Mouse (Mus musculus): ENCODE results near the gene Spc24.
"Not testable (repeated sequence)": the region's sequence is repeated elsewhere in the genome, so short reads cannot be mapped to it uniquely, and the experiment has no call there.

Gene Spc24

GRCm38 (mm10) chr9:21760155-21761088, at the start of gene Spc24:
Spc24 (minus strand) TSS chr9:21760303.
- DNase-seq = peak; percentile 96

GRCm38 (mm10) chr9:21808561-21808960, 48.5 kb upstream of the Spc24 start:
- DNase-seq = peak; percentile 63

GRCm38 (mm10) chr9:21806976-21807375, 46.9 kb upstream of the Spc24 start:
- DNase-seq = no peak

- DNase-seq = no peak
These were observed 46.3 kb upstream of the Spc24 start for GRCm38 (mm10) chr9:21806363-21806762.

GRCm38 (mm10) chr9:21803986-21804644, 44.0 kb upstream of the Spc24 start:
- DNase-seq = peak; percentile 91

- DNase-seq = no peak
These were observed 41.5 kb upstream of the Spc24 start for GRCm38 (mm10) chr9:21801591-21801990.

GRCm38 (mm10) chr9:21801121-21801520, 41.0 kb upstream of the Spc24 start:
- no peak for DNase-seq

- DNase-seq = no peak
These were observed 38.9 kb upstream of the Spc24 start for GRCm38 (mm10) chr9:21799010-21799350.

GRCm38 (mm10) chr9:21798345-21799009, 38.4 kb upstream of the Spc24 start, which contains the start of gene Kank2:
Kank2 (minus strand) TSS chr9:21798744.
- peak; percentile 94 for DNase-seq

GRCm38 (mm10) chr9:21797921-21798344, 37.8 kb upstream of the Spc24 start:
- peak; percentile 61 for DNase-seq

GRCm38 (mm10) chr9:21796919-21797318, 36.8 kb upstream of the Spc24 start:
- no peak for DNase-seq

- no peak for DNase-seq
These were observed 36.2 kb upstream of the Spc24 start for GRCm38 (mm10) chr9:21796259-21796658.

GRCm38 (mm10) chr9:21795579-21795978, 35.5 kb upstream of the Spc24 start:
- no peak for DNase-seq

- DNase-seq = no peak
These were observed 34.8 kb upstream of the Spc24 start for GRCm38 (mm10) chr9:21794925-21795324.

GRCm38 (mm10) chr9:21794344-21794834, 34.3 kb upstream of the Spc24 start:
- DNase-seq = no peak

GRCm38 (mm10) chr9:21793507-21793906, 33.4 kb upstream of the Spc24 start:
- DNase-seq = not testable (repeated sequence)

GRCm38 (mm10) chr9:21792644-21793043, 32.5 kb upstream of the Spc24 start:
- no peak for DNase-seq

- no peak for DNase-seq
These were observed 31.8 kb upstream of the Spc24 start for GRCm38 (mm10) chr9:21791861-21792260.

- DNase-seq = no peak
These were observed 28.1 kb upstream of the Spc24 start for GRCm38 (mm10) chr9:21788234-21788633.

GRCm38 (mm10) chr9:21787654-21788053, 27.6 kb upstream of the Spc24 start:
- no peak for DNase-seq

GRCm38 (mm10) chr9:21786906-21787305, 26.8 kb upstream of the Spc24 start:
- DNase-seq = peak; percentile 86

- DNase-seq = not testable (repeated sequence)
These were observed 26.2 kb upstream of the Spc24 start for GRCm38 (mm10) chr9:21786309-21786708.

Measured in thymus, postnatal 4 days (tissue).